In genomic region chr8:122301081-122301480, GRCm38 (mm10) we compare ENCODE assay signal across 19 mouse cellular contexts. TPM values are rescaled to one million over a fixed set of nuclear protein-coding genes. Genes with fewer than 3 reads are reported as not detected.
DNase-seq lines count a peak whose midpoint lies in the region; ATAC-seq lines count a peak whose summit lies in the region.
"Had no signal": no experiment of that assay in that cellular context is flagged by ENCODE, and none has a peak within 500 bp of the region (broad histone marks: within the 10 kb centered on the region; RNA-seq: fewer than 3 reads in every experiment).

No protein-coding gene starts in this region.

- peaks cover 16% of the 10 kb centered on the region for H3K36me3 ChIP-seq in heart, embryonic 13.5 days
- peaks cover 98% of the 10 kb centered on the region for H3K36me3 ChIP-seq in megakaryocyte, embryonic 14.5 days (replicated peaks; ENCODE audit: low read length)
- peaks cover 20% of the 10 kb centered on the region for H3K36me3 ChIP-seq in liver, embryonic 11.5 days (ENCODE audit: control insufficient read depth, insufficient read depth, low read length)
- no peaks in the 10 kb centered on the region for H3K36me3 ChIP-seq in midbrain, embryonic 14.5 days (ENCODE audit: control insufficient read depth, insufficient read depth, low read length)
- H3K36me3 ChIP-seq in forebrain, embryonic 12.5 days (replicated peaks): no peaks in the 10 kb centered on the region
- H3K36me3 ChIP-seq: embryonic facial prominence, embryonic 12.5 days; neural tube, embryonic 12.5 days had no signal

- no peak overlapping the region for H3K4me3 ChIP-seq in heart, embryonic 13.5 days
- peak overlapping the region; percentile 87 for H3K4me3 ChIP-seq in megakaryocyte, embryonic 14.5 days (replicated peaks)
- no peak overlapping the region for H3K4me3 ChIP-seq in liver, embryonic 11.5 days (ENCODE audit: low read depth, low read length)
- H3K4me3 ChIP-seq in midbrain, embryonic 14.5 days (replicated peaks; ENCODE audit: low read depth, low read length): no peak overlapping the region
- no peak overlapping the region for H3K4me3 ChIP-seq in forebrain, embryonic 12.5 days (replicated peaks)
- H3K4me3 ChIP-seq: embryonic facial prominence, embryonic 12.5 days; neural tube, embryonic 12.5 days had no signal

- no peaks in the 10 kb centered on the region for H3K9me3 ChIP-seq in heart, embryonic 13.5 days
- no peaks in the 10 kb centered on the region for H3K9me3 ChIP-seq in megakaryocyte, embryonic 14.5 days
- no peaks in the 10 kb centered on the region for H3K9me3 ChIP-seq in liver, embryonic 11.5 days (ENCODE audit: control insufficient read depth, low read length)
- H3K9me3 ChIP-seq in midbrain, embryonic 14.5 days (ENCODE audit: control insufficient read depth, low read length): no peaks in the 10 kb centered on the region
- H3K9me3 ChIP-seq in forebrain, embryonic 12.5 days: no peaks in the 10 kb centered on the region
- H3K9me3 ChIP-seq: embryonic facial prominence, embryonic 12.5 days; neural tube, embryonic 12.5 days had no signal

- ATAC-seq in heart, embryonic 13.5 days (ENCODE audit: extremely low read depth, insufficient number of reproducible peaks, low FRiP score, low TSS enrichment): no peak
- no peak for ATAC-seq in megakaryocyte, adult 5-6 weeks (ENCODE audit: poor library complexity, severe bottlenecking)
- ATAC-seq in liver, embryonic 11.5 days (replicated peaks; ENCODE audit: low FRiP score): no peak
- no peak for ATAC-seq in midbrain, embryonic 14.5 days (ENCODE audit: low FRiP score, low TSS enrichment)
- no peak for ATAC-seq in forebrain, embryonic 12.5 days (ENCODE audit: low FRiP score)
- ATAC-seq: intestine, postnatal 0 days had no signal

- no peak for DNase-seq in heart, adult 18-20 months
- no peak for DNase-seq in liver, embryonic 11.5 days (ENCODE audit: low spot score)
- peak; percentile 74 for DNase-seq in midbrain, embryonic 14.5 days
- DNase-seq: cerebellum, adult 18-20 months; lung, postnatal 14 days; thymus, adult 18-20 months had no signal

- H3K4me1 ChIP-seq in heart, embryonic 13.5 days: peaks cover 100% of the 10 kb centered on the region
- peaks cover 100% of the 10 kb centered on the region for H3K4me1 ChIP-seq in megakaryocyte, embryonic 14.5 days
- H3K4me1 ChIP-seq in liver, embryonic 11.5 days (replicated peaks; ENCODE audit: control insufficient read depth, insufficient read depth, low read length): peaks cover 100% of the 10 kb centered on the region
- peaks cover 32% of the 10 kb centered on the region; the same call in 1 of the 2 replicates for H3K4me1 ChIP-seq in midbrain, embryonic 14.5 days (ENCODE audit: control insufficient read depth, insufficient read depth, low read length)
- peaks cover 38% of the 10 kb centered on the region for H3K4me1 ChIP-seq in forebrain, embryonic 12.5 days

- H3K4me2 ChIP-seq in heart, embryonic 13.5 days: peak overlapping the region; percentile 57; the same call in 1 of the 2 replicates
- peak overlapping the region; percentile 46 for H3K4me2 ChIP-seq in liver, embryonic 11.5 days
- no peak overlapping the region for H3K4me2 ChIP-seq in midbrain, embryonic 14.5 days (ENCODE audit: low read length)
- no peak overlapping the region for H3K4me2 ChIP-seq in forebrain, embryonic 12.5 days
- H3K4me2 ChIP-seq: embryonic facial prominence, embryonic 12.5 days; neural tube, embryonic 12.5 days had no signal

- H3K9ac ChIP-seq in heart, embryonic 13.5 days: peak overlapping the region; percentile 64
- H3K9ac ChIP-seq in liver, embryonic 11.5 days (ENCODE audit: low read depth, low read length): peak overlapping the region; percentile 49
- H3K9ac ChIP-seq in midbrain, embryonic 14.5 days (replicated peaks; ENCODE audit: low read length): no peak overlapping the region
- no peak overlapping the region for H3K9ac ChIP-seq in forebrain, embryonic 12.5 days
- H3K9ac ChIP-seq: embryonic facial prominence, embryonic 12.5 days; neural tube, embryonic 12.5 days had no signal

- WGBS in heart, embryonic 13.5 days: 69% methylated on average over 13 of the region's 13 CpGs
- 75% methylated on average over 13 of the region's 13 CpGs for WGBS in liver, embryonic 11.5 days
- WGBS in midbrain, embryonic 14.5 days: 60% methylated on average over 13 of the region's 13 CpGs
- WGBS in forebrain, embryonic 12.5 days: 77% methylated on average over 13 of the region's 13 CpGs

- no peaks in the 10 kb centered on the region for H3K27me3 ChIP-seq in heart, embryonic 13.5 days (replicated peaks)
- H3K27me3 ChIP-seq in megakaryocyte, embryonic 14.5 days (replicated peaks): no peaks in the 10 kb centered on the region
- H3K27me3 ChIP-seq in liver, embryonic 11.5 days (replicated peaks; ENCODE audit: control insufficient read depth, insufficient read depth, low read length): no peaks in the 10 kb centered on the region
- H3K27me3 ChIP-seq in midbrain, embryonic 14.5 days (ENCODE audit: control insufficient read depth, insufficient read depth, low read length): no peaks in the 10 kb centered on the region
- peaks cover 11% of the 10 kb centered on the region for H3K27me3 ChIP-seq in forebrain, embryonic 12.5 days
- H3K27me3 ChIP-seq: embryonic facial prominence, embryonic 12.5 days; neural tube, embryonic 12.5 days had no signal

- peak overlapping the region; percentile 96 for H3K27ac ChIP-seq in heart, embryonic 13.5 days (replicated peaks)
- peak overlapping the region; percentile 99 for H3K27ac ChIP-seq in liver, embryonic 11.5 days (ENCODE audit: low read depth, low read length)
- peak overlapping the region; percentile 78 for H3K27ac ChIP-seq in midbrain, embryonic 14.5 days (replicated peaks; ENCODE audit: low read depth, low read length)
- no peak overlapping the region for H3K27ac ChIP-seq in forebrain, embryonic 12.5 days
- H3K27ac ChIP-seq: embryonic facial prominence, embryonic 12.5 days; kidney, postnatal 0 days; neural tube, embryonic 12.5 days had no signal

RNA-seq across cellular contexts. Expression of gene Zfpm1, which starts 19.1 kb away (rescaled TPM):
- polyA plus RNA-seq in heart, embryonic 13.5 days (2015; fragmentation: Nextera tagmentation; extraction: Ambion mirVana): 3.8 TPM in 2 replicates
- 10 to 100 TPM; 18.4 to 23.0 TPM for total RNA-seq in heart, adult 18-20 months (2021)
- polyA plus RNA-seq in megakaryocyte, embryonic 14.5 days (2012; ENCODE audit: insufficient read depth, low replicate concordance): 1,238 and 3,030 TPM in 2 replicates
- total RNA-seq in megakaryocyte, adult 5-6 weeks (2015): 4.3 and 4.5 TPM in 2 replicates
- total RNA-seq in megakaryocyte, adult 5-6 weeks (2017): 4.8 and 5.6 TPM in 2 replicates
- 22.7 and 26.5 TPM in 2 replicates for polyA plus RNA-seq in liver, embryonic 11.5 days (2014; fragmentation: Nextera tagmentation; extraction: Ambion mirVana)
- polyA plus RNA-seq in midbrain, embryonic 14.5 days (2014; fragmentation: Nextera tagmentation; extraction: Ambion mirVana): 2.3 TPM in 2 replicates
- polyA plus RNA-seq in forebrain, embryonic 12.5 days (2016; fragmentation: Nextera tagmentation; extraction: Ambion mirVana): 0.82 and 1.2 TPM in 2 replicates

RNA-seq across cellular contexts. Expression of gene Trhr2, which starts 59.5 kb away (rescaled TPM):
- not detected in 2 replicates for polyA plus RNA-seq in heart, embryonic 13.5 days (2015; fragmentation: Nextera tagmentation; extraction: Ambion mirVana)
- not detected for total RNA-seq in heart, adult 18-20 months (2021)
- 1.8 TPM in 1 of 2 replicates, not detected in the other for polyA plus RNA-seq in megakaryocyte, embryonic 14.5 days (2012; ENCODE audit: insufficient read depth, low replicate concordance)
- not detected in 2 replicates for total RNA-seq in megakaryocyte, adult 5-6 weeks (2015)
- not detected in 2 replicates for total RNA-seq in megakaryocyte, adult 5-6 weeks (2017)
- not detected in 2 replicates for polyA plus RNA-seq in liver, embryonic 11.5 days (2014; fragmentation: Nextera tagmentation; extraction: Ambion mirVana)
- polyA plus RNA-seq in midbrain, embryonic 14.5 days (2014; fragmentation: Nextera tagmentation; extraction: Ambion mirVana): not detected in 2 replicates
- polyA plus RNA-seq in forebrain, embryonic 12.5 days (2016; fragmentation: Nextera tagmentation; extraction: Ambion mirVana): not detected in 2 replicates
- total RNA-seq: adrenal gland, adult 18-20 months; common myeloid progenitor, adult 5-6 weeks; ES-E14; granulocyte monocyte progenitor cell, adult 5-6 weeks had no signal
- polyA plus RNA-seq: forebrain, embryonic 11.5 days; intestine, postnatal 0 days; kidney, postnatal 0 days; neural tube, embryonic 12.5 days had no signal

Comparison
In these comparisons a context has a peak if more than half of its experiments do, and no peak if none do; other contexts are left out.
1. H3K4me2 ChIP-seq: peak in heart, embryonic 13.5 days (single experiment) and liver, embryonic 11.5 days (single experiment); none in midbrain, embryonic 14.5 days (single experiment) and forebrain, embryonic 12.5 days (single experiment).
2. H3K9ac ChIP-seq: peak in heart, embryonic 13.5 days (single experiment) and liver, embryonic 11.5 days (single experiment); none in midbrain, embryonic 14.5 days (single experiment) and forebrain, embryonic 12.5 days (single experiment).
3. RNA of gene Zfpm1, which starts 19.1 kb away (polyA plus RNA-seq): 1,238 to 3,030 TPM in megakaryocyte, embryonic 14.5 days; 22.7 to 26.5 TPM in liver, embryonic 11.5 days, 3.8 TPM in heart, embryonic 13.5 days, 2.3 TPM in midbrain, embryonic 14.5 days and 0.82 to 1.2 TPM in forebrain, embryonic 12.5 days; every median in the first group is over 10 times any median in the second.